Mouse (Mus musculus) adrenal gland (tissue): ENCODE results near the gene Gm16181.

Experiments used
- intact Hi-C: fragments of 180-260 bp; cut with DNase I; formaldehyde crosslinking; loops from one replicate; pipeline ENCODE4 v1.15.1; 2025

The Gm16181 gene

GRCm38 (mm10) chr17:35226561-35227046 lies 6.0 kb downstream of the Gm16181 start:
- intact Hi-C loops = no loop called here

DNA sequence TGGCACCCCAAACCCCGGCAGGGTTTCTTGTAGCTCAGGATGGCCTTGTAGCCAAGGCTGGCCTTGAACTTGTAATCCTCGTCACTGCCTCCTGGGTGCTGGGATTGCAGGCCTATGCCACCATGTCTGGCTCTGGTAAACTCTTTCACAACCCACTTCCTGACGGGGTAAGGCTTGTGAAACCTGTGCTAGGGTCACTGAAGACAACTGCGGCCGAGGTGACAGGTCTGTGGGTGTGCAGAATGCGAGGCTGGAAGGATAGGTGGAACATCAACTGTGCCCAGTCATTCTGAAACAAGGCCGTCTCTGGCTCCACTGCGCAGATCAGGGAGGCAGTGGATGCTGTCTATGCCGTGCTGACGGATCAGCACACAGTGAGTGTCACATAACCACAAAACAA lies 10.4 kb downstream of the Gm16181 start:
- intact Hi-C loops = loop anchor here (5.0 to 10.0 kb wide), 2 partner anchors 34 to 206 kb away; partner anchors contain the start of gene Sapcd1

GRCm38 (mm10) chr17:35232043-35232442 lies 11.4 kb downstream of the Gm16181 start:
- intact Hi-C loops = loop anchor here (1.0 to 10.0 kb wide), 3 partner anchors 35 to 207 kb away; partner anchors contain the start of gene Sapcd1

GRCm38 (mm10) chr17:35232659-35233058 lies 12.0 kb downstream of the Gm16181 start:
- intact Hi-C loops = loop anchor here (1.0 to 10.0 kb wide), 3 partner anchors 35 to 208 kb away; partner anchors contain the start of gene Sapcd1

- intact Hi-C loops = loop anchor here (5.0 to 10.0 kb wide), 2 partner anchors 36 to 209 kb away; partner anchors contain the start of gene Sapcd1
Observed at GRCm38 (mm10) chr17:35233114-35233980, 12.7 kb downstream of the Gm16181 start, which contains the start of gene Atp6v1g2. TSS of gene Atp6v1g2 (plus strand) at chr17:35233660.

DNA sequence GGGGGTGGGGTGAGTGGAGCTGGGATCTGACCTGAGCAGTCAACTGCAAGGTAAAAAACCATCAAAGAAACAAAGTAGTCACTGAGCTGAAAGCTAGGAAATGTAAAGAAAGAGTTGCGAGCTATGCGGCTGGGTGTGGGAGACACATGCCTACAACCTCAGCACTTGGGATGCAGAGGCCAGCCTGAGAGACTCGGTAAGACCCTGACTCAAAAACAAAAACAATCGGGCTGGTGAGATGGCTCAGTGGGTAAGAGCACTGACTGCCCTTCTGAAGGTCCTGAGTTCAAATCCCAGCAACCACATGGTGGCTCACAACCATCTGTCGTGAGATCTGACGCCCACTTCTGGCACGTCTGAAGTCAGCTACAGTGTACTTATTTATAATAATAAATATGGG lies 13.5 kb downstream of the Gm16181 start:
- intact Hi-C loops = loop anchor here (5.0 to 10.0 kb wide), 2 partner anchors 37 to 209 kb away; partner anchors contain the start of gene Sapcd1

GRCm38 (mm10) chr17:35234903-35235302 lies 14.3 kb downstream of the Gm16181 start:
- intact Hi-C loops = loop anchor here (5.0 to 10.0 kb wide), 2 partner anchors 38 to 210 kb away; partner anchors contain the start of gene Sapcd1

- intact Hi-C loops = loop anchor here (10.0 kb wide), 1 partner anchor 211 kb away; the partner anchor contains the start of gene Sapcd1
Observed at GRCm38 (mm10) chr17:35235614-35236389, 15.2 kb downstream of the Gm16181 start, which contains the start of gene Nfkbil1. TSS of gene Nfkbil1 (minus strand) at chr17:35235792.

DNA sequence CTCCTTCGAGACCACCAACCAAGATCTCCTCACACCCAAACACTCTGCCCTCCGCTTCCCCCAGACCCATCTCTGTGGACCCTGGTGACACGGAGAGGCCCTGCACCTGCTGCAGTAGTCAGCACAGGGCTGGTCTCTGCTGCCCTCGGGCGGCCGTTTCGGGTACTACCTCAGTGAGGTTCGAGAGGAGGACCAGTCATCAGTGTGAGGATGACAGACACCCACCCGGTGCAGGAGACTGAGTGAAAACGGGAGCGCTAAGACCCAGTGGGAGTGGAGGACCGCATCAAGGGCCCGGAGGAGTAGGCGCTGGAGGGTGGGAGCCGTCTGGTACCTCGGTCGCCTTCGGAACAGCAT lies 15.7 kb downstream of the Gm16181 start:
- intact Hi-C loops = loop anchor here (10.0 kb wide), 1 partner anchor 212 kb away; the partner anchor contains the start of gene Sapcd1

GRCm38 (mm10) chr17:35236996-35237395 lies 16.4 kb downstream of the Gm16181 start:
- intact Hi-C loops = loop anchor here (10.0 kb wide), 1 partner anchor 212 kb away; the partner anchor contains the start of gene Sapcd1

- intact Hi-C loops = loop anchor here (10.0 kb wide), 1 partner anchor 213 kb away; the partner anchor contains the start of gene Sapcd1
Observed at GRCm38 (mm10) chr17:35237504-35237903, 16.9 kb downstream of the Gm16181 start.

DNA sequence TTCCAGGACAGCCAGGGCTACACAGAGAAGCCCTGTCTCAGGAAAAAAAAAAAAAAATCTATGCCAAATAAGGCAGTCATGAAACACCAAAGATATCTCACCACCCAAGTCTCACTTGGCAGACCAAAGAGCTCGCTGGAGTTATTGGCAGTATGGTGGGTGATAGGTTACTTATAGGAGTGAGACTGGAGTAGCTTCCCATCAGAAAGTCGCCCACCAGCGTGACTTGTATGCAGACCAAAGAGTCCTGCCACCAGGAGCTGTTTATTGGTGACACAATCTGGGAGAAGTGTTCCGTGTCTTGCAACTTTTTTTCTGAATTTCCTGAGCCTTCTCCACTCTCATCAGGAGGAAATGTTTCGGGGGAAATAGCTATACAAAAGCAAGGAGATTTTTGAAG lies 19.1 kb downstream of the Gm16181 start:
- intact Hi-C loops = loop anchor here (10.0 kb wide), 1 partner anchor 215 kb away; the partner anchor contains the start of gene Sapcd1

DNA sequence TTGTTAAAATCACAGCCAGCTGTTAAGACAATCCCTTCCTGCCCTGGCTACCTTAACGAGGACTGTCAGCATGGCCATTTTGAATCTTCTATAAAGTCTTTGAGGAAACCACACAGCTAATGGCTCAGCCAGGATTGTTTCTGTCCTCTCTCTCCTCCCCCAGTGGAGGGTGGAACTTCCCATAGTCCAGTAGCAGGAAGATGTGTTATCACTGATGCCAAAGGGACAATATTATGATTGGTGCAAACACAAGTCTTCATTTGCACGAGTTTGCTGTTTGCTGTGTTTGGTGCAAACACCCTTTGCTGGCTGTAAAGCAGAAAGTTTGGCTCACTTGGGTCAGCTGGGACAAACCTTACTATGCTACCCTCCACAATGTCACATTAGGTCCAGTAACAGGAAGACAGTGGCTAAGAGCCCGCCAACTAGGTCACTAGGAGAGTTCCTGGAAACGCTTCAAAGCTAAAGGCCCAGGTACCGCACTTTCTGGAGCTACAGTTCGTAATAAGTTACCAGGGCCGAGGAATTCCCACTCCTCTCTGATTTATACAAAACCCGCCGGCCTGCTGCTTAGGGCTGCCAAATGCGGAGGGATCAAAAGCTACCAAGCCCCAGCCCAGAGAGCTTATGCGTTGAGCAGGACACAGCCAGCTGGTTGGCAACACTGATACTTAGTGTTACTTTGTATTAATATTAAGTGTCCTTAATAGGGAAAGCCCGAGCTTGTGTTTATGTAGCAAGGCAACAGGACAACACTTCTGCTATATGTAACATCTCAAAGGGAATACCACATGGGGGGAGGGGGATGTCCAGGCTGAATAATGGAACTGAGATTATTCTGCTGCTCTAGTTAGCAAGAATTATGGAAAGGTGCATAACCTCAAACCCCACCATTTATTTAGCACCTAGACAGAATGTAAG lies 20.0 kb downstream of the Gm16181 start:
- intact Hi-C loops = no loop called here

- intact Hi-C loops = no loop called here
Observed at GRCm38 (mm10) chr17:35241305-35242014, 20.8 kb downstream of the Gm16181 start, which contains the start of gene Ddx39b. TSS of gene Ddx39b (plus strand) at chr17:35241746.

DNA sequence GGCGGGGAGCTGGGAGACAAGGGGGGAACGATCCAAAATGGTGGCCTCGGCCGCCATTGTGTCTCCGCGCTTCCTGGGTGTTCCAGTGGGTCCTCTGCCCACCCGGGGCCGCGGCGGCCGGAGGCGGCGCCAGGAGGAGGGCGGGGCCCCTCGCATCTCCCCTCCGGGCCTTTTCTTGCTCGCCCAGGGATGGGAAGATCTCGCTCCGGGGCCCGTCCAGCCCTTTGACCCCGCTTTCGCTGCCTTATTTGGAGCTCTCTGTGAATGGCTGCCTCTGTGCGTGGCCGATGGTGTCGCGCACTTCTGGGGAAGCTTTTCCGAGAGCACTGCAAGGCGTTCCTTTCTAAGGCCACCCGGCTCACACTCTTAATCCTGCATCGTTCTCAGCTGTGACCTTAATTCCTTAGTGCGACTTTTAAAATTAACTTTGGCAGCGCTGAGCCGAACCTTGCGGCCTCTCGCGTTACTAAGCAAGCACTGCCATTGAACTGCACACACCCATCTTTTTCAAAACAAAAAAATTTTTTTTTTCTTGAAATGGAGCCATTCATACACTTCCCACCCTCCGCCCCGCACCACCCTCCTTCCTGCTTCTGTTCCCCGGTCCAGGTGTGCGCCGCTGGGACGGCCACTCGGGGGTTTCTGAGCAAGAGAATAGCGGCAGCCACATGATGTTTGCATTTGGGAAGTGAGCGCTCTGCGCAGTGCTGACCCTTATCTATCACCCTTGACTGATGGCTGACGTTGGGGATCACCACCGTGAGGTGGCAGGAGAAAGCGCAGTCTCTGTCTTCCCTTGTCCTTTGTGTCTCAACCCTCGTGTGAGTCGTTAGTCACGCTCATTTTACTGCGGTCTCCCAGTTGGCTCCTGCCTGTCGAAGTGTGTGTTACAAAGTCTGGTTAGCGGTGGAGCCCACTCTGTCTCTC lies 21.6 kb downstream of the Gm16181 start:
- intact Hi-C loops = no loop called here

DNA sequence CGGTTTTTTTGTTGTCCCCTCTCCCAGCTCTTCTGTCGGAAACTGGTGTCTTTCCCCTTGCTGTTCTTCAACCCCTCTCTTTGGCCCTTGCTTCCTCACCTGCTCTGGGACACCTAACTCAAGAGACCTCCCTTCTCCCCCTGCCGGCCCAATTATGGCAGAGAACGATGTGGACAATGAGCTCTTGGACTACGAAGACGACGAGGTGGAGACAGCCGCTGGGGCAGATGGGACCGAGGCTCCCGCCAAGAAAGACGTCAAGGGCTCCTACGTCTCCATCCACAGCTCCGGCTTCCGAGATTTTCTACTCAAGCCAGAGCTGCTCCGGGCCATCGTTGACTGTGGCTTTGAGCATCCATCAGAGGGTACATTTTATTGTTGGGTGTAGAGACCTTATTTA lies 22.5 kb downstream of the Gm16181 start:
- intact Hi-C loops = no loop called here

DNA sequence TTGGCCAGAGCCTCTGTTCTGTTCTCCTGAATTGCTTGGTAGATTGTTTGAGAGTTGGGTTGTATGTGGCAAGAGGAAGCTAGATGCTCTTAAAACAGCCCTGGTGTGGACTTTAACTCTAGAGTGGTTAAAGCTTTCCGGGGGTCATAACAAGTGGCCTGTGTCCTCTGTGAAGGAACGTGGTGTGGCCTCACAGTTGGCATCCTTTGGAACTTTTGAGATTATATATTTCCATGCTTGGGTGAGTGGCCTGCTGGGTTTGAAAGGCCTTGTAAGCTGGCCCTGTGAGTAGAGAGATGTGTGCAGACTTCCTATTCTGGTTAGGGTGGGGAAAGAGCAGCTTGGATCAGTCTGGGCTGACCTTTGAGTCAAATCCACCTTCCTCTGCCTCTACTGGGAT lies 24.4 kb downstream of the Gm16181 start:
- intact Hi-C loops = loop anchor here (5.0 kb wide), 1 partner anchor 47 kb away; no protein-coding TSS in a partner anchor
